Mouse (Mus musculus) limb, embryonic 15.5 days (tissue): ENCODE data around the gene 2010111I01Rik. TPM values are rescaled to one million over a fixed set of nuclear protein-coding genes. Genes with fewer than 3 reads are reported as not detected.

Experiments
- ATAC-seq: fragments of 200-750 bp; cut with Nextera tagmentation; 2 replicates; pipeline ENCODE4 v1.8.0; 2017; ENCODE audit warnings: low read depth, moderate TSS enrichment; ENCODE audit not compliant: insufficient number of reproducible peaks, low FRiP score, low TSS enrichment
- H3K27ac ChIP-seq: fragments of 300-500 bp; sonication (generic); 2 replicates; pipeline ENCODE4 v1.5.1; 2015; ENCODE audit warnings: moderate library complexity, mild to moderate bottlenecking, inconsistent platforms
- H3K27me3 ChIP-seq: fragments of 300-500 bp; sonication (generic); 2 replicates; pipeline ENCODE4 v1.6.1; 2015; ENCODE audit warnings: inconsistent platforms
- H3K36me3 ChIP-seq: fragments of 300-500 bp; sonication (generic); 2 replicates; pipeline ENCODE4 v1.6.1; 2015; ENCODE audit warnings: inconsistent platforms
- H3K4me1 ChIP-seq: fragments of 300-500 bp; sonication (generic); 2 replicates; pipeline ENCODE4 v1.6.1; 2015; ENCODE audit warnings: inconsistent platforms
- H3K4me2 ChIP-seq: fragments of 300-500 bp; sonication (generic); 2 replicates; pipeline ENCODE4 v1.6.1; 2015; ENCODE audit warnings: mild to moderate bottlenecking, inconsistent platforms
- H3K4me3 ChIP-seq: fragments of 300-500 bp; sonication (generic); 2 replicates; pipeline ENCODE4 v1.5.1; 2015; ENCODE audit warnings: mild to moderate bottlenecking, inconsistent platforms
- H3K9ac ChIP-seq: fragments of 300-500 bp; sonication (generic); 2 replicates; pipeline ENCODE4 v1.6.1; 2015; ENCODE audit warnings: inconsistent platforms
- H3K9me3 ChIP-seq: fragments of 300-500 bp; sonication (generic); 2 replicates; pipeline ENCODE4 v1.6.1; 2016; ENCODE audit warnings: inconsistent platforms
- WGBS: fragments of 180-500 bp; shearing (Covaris S2); methylation state at CpG from one replicate; pipeline ENCODE4 v1.1.7; 2015; 5-methylcytosine and 5-hydroxymethylcytosine counted together
- polyA plus RNA-seq: library from polyadenylated mRNA; unstranded; fragments of >200 nt; fragmentation: Nextera tagmentation; extraction: Ambion mirVana; gene quantifications from 2 replicates; pipeline ENCODE4 v1.2.1, GENCODE M21; 2015

2010111I01Rik gene
- polyA plus RNA-seq, 1 experiment from 2014 or later = 240 TPM

GRCm38 (mm10) chr13:63297003-63297402, 332.3 kb downstream of the 2010111I01Rik start:
- Histone ChIP-seq H3K27ac (no peak overlapping the region), H3K4me2 (no peak overlapping the region), H3K9me3 (no peaks in the 10 kb centered on the region), H3K36me3 (peaks cover 86% of the 10 kb centered on the region), H3K9ac (no peak overlapping the region), H3K27me3 (no peaks in the 10 kb centered on the region), H3K4me3 (no peak overlapping the region), H3K4me1 (peaks cover 59% of the 10 kb centered on the region)
- ATAC-seq = no peak
- WGBS = 86% methylated on average over 2 of the region's 2 CpGs

GRCm38 (mm10) chr13:63297933-63298332, 333.2 kb downstream of the 2010111I01Rik start:
- WGBS = 88% methylated on average over 3 of the region's 3 CpGs
- peaks cover 61% of the 10 kb centered on the region for H3K4me1 ChIP-seq
- no peak overlapping the region for H3K27ac ChIP-seq

GRCm38 (mm10) chr13:63298931-63299330, 334.2 kb downstream of the 2010111I01Rik start:
- Histone ChIP-seq H3K9me3 (no peaks in the 10 kb centered on the region), H3K9ac (no peak overlapping the region), H3K36me3 (peaks cover 91% of the 10 kb centered on the region), H3K4me2 (no peak overlapping the region), H3K4me3 (no peak overlapping the region), H3K4me1 (peaks cover 64% of the 10 kb centered on the region), H3K27me3 (no peaks in the 10 kb centered on the region), H3K27ac (no peak overlapping the region)
- 74% methylated on average over 5 of the region's 5 CpGs for WGBS
- ATAC-seq = no peak

More at GRCm38 (mm10) chr13:63297933-63298332, 333.2 kb downstream of the 2010111I01Rik start:
- Histone ChIP-seq H3K9ac (no peak overlapping the region), H3K4me3 (no peak overlapping the region), H3K27me3 (no peaks in the 10 kb centered on the region), H3K36me3 (peaks cover 89% of the 10 kb centered on the region), H3K9me3 (no peaks in the 10 kb centered on the region), H3K4me2 (no peak overlapping the region)
- ATAC-seq = no peak

GRCm38 (mm10) chr13:63300929-63301328, 336.2 kb downstream of the 2010111I01Rik start:
- Histone ChIP-seq H3K9ac (no peak overlapping the region), H3K4me3 (no peak overlapping the region), H3K27ac (peak overlapping the region; percentile 54), H3K4me2 (no peak overlapping the region), H3K4me1 (peaks cover 63% of the 10 kb centered on the region), H3K36me3 (peaks cover 88% of the 10 kb centered on the region), H3K9me3 (no peaks in the 10 kb centered on the region), H3K27me3 (no peaks in the 10 kb centered on the region)
- no peak for ATAC-seq
- WGBS = 49% methylated on average over 7 of the region's 7 CpGs

GRCm38 (mm10) chr13:63301764-63302209, 337.1 kb downstream of the 2010111I01Rik start:
- no peak overlapping the region for H3K4me3 ChIP-seq
- no peak overlapping the region for H3K4me2 ChIP-seq
- H3K9me3 ChIP-seq = no peaks in the 10 kb centered on the region
- peak overlapping the region; percentile 54 for H3K27ac ChIP-seq
- 19% methylated on average over 3 of the region's 3 CpGs for WGBS
- H3K4me1 ChIP-seq = peaks cover 56% of the 10 kb centered on the region
- H3K27me3 ChIP-seq = no peaks in the 10 kb centered on the region
- H3K36me3 ChIP-seq = peaks cover 83% of the 10 kb centered on the region
- H3K9ac ChIP-seq = no peak overlapping the region
- ATAC-seq = no peak

- peaks cover 56% of the 10 kb centered on the region for H3K4me1 ChIP-seq
- H3K27me3 ChIP-seq = no peaks in the 10 kb centered on the region
- H3K36me3 ChIP-seq = peaks cover 83% of the 10 kb centered on the region
- H3K9ac ChIP-seq = no peak overlapping the region
- ATAC-seq = no peak
- no peaks in the 10 kb centered on the region for H3K9me3 ChIP-seq
- H3K4me2 ChIP-seq = no peak overlapping the region
- no peak overlapping the region for H3K4me3 ChIP-seq
- 83% methylated on average over 5 of the region's 5 CpGs for WGBS
- H3K27ac ChIP-seq = peak overlapping the region; percentile 54; the same call in 1 of the 2 replicates
Observed at GRCm38 (mm10) chr13:63302381-63302780, 337.7 kb downstream of the 2010111I01Rik start.

GRCm38 (mm10) chr13:63304124-63304792, 339.6 kb downstream of the 2010111I01Rik start:
- WGBS = 63% methylated on average over 6 of the region's 6 CpGs
- peaks cover 69% of the 10 kb centered on the region for H3K36me3 ChIP-seq
- peaks cover 56% of the 10 kb centered on the region for H3K4me1 ChIP-seq
- no peaks in the 10 kb centered on the region for H3K9me3 ChIP-seq
- no peak overlapping the region for H3K4me3 ChIP-seq
- no peak overlapping the region for H3K4me2 ChIP-seq
- H3K9ac ChIP-seq = no peak overlapping the region
- H3K27ac ChIP-seq = peak overlapping the region; percentile 77
- H3K27me3 ChIP-seq = no peaks in the 10 kb centered on the region
- ATAC-seq = no peak

- Histone ChIP-seq H3K9me3 (no peaks in the 10 kb centered on the region), H3K4me3 (no peak overlapping the region), H3K4me2 (no peak overlapping the region), H3K36me3 (peaks cover 66% of the 10 kb centered on the region), H3K27me3 (no peaks in the 10 kb centered on the region), H3K27ac (peak overlapping the region; percentile 75), H3K4me1 (peaks cover 56% of the 10 kb centered on the region), H3K9ac (no peak overlapping the region)
- ATAC-seq = no peak
- 41% methylated on average over 3 of the region's 3 CpGs for WGBS
Observed at GRCm38 (mm10) chr13:63304799-63305159, 340.1 kb downstream of the 2010111I01Rik start.

GRCm38 (mm10) chr13:63305160-63306011, 340.7 kb downstream of the 2010111I01Rik start:
- peak; percentile 31 for ATAC-seq
- no peaks in the 10 kb centered on the region for H3K9me3 ChIP-seq
- no peak overlapping the region for H3K4me3 ChIP-seq
- H3K4me2 ChIP-seq = no peak overlapping the region
- H3K4me1 ChIP-seq = peaks cover 50% of the 10 kb centered on the region
- no peak overlapping the region for H3K9ac ChIP-seq
- H3K27ac ChIP-seq = peak overlapping the region; percentile 75
- WGBS = 24% methylated on average over 16 of the region's 16 CpGs
- peaks cover 60% of the 10 kb centered on the region for H3K36me3 ChIP-seq
- H3K27me3 ChIP-seq = no peaks in the 10 kb centered on the region

GRCm38 (mm10) chr13:63306768-63307167, 342.1 kb downstream of the 2010111I01Rik start:
- Histone ChIP-seq H3K27me3 (no peaks in the 10 kb centered on the region), H3K9ac (no peak overlapping the region), H3K9me3 (no peaks in the 10 kb centered on the region), H3K4me1 (peaks cover 38% of the 10 kb centered on the region), H3K36me3 (peaks cover 49% of the 10 kb centered on the region), H3K4me3 (no peak overlapping the region), H3K4me2 (no peak overlapping the region), H3K27ac (peak overlapping the region; percentile 22; the same call in 1 of the 2 replicates)
- ATAC-seq = no peak
- 76% methylated on average over 5 of the region's 5 CpGs for WGBS

GRCm38 (mm10) chr13:63309563-63309962, 344.9 kb downstream of the 2010111I01Rik start:
- Histone ChIP-seq H3K4me2 (no peak overlapping the region), H3K4me1 (peaks cover 18% of the 10 kb centered on the region), H3K9me3 (no peaks in the 10 kb centered on the region), H3K27me3 (no peaks in the 10 kb centered on the region), H3K27ac (0 out of 2 replicates have a peak overlapping the region, but pooled peaks have one; percentile 33), H3K36me3 (peaks cover 27% of the 10 kb centered on the region), H3K9ac (no peak overlapping the region), H3K4me3 (no peak overlapping the region)
- whole genome bisulfite sequencing = 72% methylated on average over 3 of the region's 3 CpGs
- no peak for ATAC-seq

- peaks cover 7% of the 10 kb centered on the region for H3K4me1 ChIP-seq
- ATAC-seq = no peak
- H3K9ac ChIP-seq = no peak overlapping the region
- no peaks in the 10 kb centered on the region for H3K9me3 ChIP-seq
- no peak overlapping the region for H3K4me2 ChIP-seq
- H3K36me3 ChIP-seq = peaks cover 24% of the 10 kb centered on the region
- no peak overlapping the region for H3K4me3 ChIP-seq
- peak overlapping the region; percentile 22; the same call in 1 of the 2 replicates for H3K27ac ChIP-seq
- H3K27me3 ChIP-seq = no peaks in the 10 kb centered on the region
- 69% methylated on average over 2 of the region's 2 CpGs for WGBS
Observed at GRCm38 (mm10) chr13:63311156-63311555, 346.5 kb downstream of the 2010111I01Rik start.
